Mouse (Mus musculus) erythroblast, embryonic 14.5 days (primary cell): Measurements from ENCODE around the gene Zfp981. TPM values are rescaled to one million over a fixed set of nuclear protein-coding genes. Genes with fewer than 3 reads are reported as not detected.
"Not testable (repeated sequence)": the region's sequence is repeated elsewhere in the genome, so short reads cannot be mapped to it uniquely, and the experiment has no call there.

ENCODE experiments used
- H3K27me3 ChIP-seq: 2 replicates; pipeline ENCODE4 v1.6.1; 2012; ENCODE audit warnings: inconsistent platforms; ENCODE audit not compliant: control insufficient read depth
- H3K36me3 ChIP-seq: 2 replicates; pipeline ENCODE4 v1.6.1; 2012; ENCODE audit warnings: mild to moderate bottlenecking, inconsistent platforms; ENCODE audit not compliant: control insufficient read depth
- H3K4me1 ChIP-seq: 2 replicates; pipeline ENCODE4 v1.6.1; 2012; ENCODE audit warnings: inconsistent platforms; ENCODE audit not compliant: control insufficient read depth
- H3K4me3 ChIP-seq: replicated peaks from 2 replicates; pipeline ENCODE3; 2012; ENCODE audit warnings: moderate library complexity, mild to moderate bottlenecking, inconsistent platforms
- H3K9me3 ChIP-seq: 2 replicates; pipeline ENCODE4 v1.6.1; 2012; ENCODE audit warnings: low read length, inconsistent platforms, mixed read lengths; ENCODE audit not compliant: control insufficient read depth
- GATA1 ChIP-seq: IDR thresholded peaks from 2 replicates; pipeline ENCODE4 v1.6.1; 2012; ENCODE audit warnings: low read length, inconsistent platforms, mixed read lengths
- TAL1 ChIP-seq: IDR thresholded peaks from 3 replicates; pipeline ENCODE4 v1.6.1; 2012; ENCODE audit warnings: low read length, inconsistent platforms, mixed read lengths
- polyA plus RNA-seq: library from polyadenylated mRNA; stranded (reverse); fragments of >175 nt; gene quantifications from 2 replicates; pipeline ENCODE4 v1.2.3, GENCODE M21; 2012

Gene Zfp981
- polyA plus RNA-seq, 1 experiment: not detected

DNA sequence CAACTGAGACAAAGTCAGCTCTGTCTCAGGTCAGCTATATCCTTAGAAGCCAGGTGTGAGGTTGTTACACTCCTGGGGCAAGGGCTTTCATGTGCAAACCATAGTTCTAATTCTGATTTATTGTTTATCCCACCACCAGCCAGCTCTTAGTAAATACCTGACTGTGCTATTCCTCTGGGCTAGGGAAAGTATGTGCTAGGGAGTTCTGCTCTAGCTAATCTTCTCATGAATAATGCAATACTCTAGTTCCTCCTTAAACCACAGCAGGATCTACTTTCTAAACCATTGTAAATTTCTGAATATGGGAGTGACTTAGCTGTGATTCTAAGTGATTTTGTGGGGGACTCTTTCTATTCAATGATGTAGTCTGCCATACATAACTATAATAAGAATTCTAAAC lies 9.4 kb upstream of the Zfp981 start:
- no peaks in the 10 kb centered on the region for H3K36me3 ChIP-seq
- H3K27me3 ChIP-seq: no peaks in the 10 kb centered on the region
- peaks cover 17% of the 10 kb centered on the region for H3K9me3 ChIP-seq
- no peak for TF ChIP-seq GATA1
- TF ChIP-seq TAL1: no peak
- H3K4me3 ChIP-seq: no peak overlapping the region
- H3K4me1 ChIP-seq: no peaks in the 10 kb centered on the region

GRCm38 (mm10) chr4:146492851-146493250 lies 9.0 kb upstream of the Zfp981 start:
- Histone ChIP-seq H3K4me3 (no peak overlapping the region), H3K9me3 (peaks cover 17% of the 10 kb centered on the region), H3K36me3 (no peaks in the 10 kb centered on the region), H3K27me3 (no peaks in the 10 kb centered on the region), H3K4me1 (no peaks in the 10 kb centered on the region)
- no peak for TF ChIP-seq TAL1
- TF ChIP-seq GATA1: no peak

DNA sequence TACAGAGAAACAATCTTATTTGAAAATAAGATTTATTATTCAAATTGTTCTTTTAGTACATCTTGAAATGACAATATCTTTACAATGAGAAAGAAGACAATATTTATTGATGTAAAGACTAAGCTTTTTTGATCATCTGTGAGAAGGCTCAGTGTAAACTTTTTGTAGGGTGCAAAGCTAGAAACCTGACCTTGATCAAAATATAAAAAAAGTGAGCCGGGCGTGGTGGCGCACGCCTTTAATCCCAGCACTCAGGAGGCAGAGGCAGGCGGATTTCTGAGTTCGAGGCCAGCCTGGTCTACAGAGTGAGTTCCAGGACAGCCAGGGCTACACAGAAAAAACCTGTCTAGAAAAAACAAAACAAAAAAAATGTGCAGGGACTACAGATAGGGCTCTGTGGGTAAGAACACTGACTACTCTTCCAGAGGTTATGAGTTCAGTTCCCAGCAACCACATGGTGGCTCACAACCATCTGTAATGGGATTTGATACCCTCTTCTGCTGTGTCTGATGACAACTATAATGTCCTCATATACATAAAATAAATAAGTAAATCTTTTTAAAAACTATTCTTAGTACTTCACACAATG lies 8.4 kb upstream of the Zfp981 start:
- H3K27me3 ChIP-seq, H3K4me3 ChIP-seq, H3K4me1 ChIP-seq, H3K36me3 ChIP-seq: not testable (repeated sequence)
- H3K9me3 ChIP-seq: peaks cover 17% of the 10 kb centered on the region

GRCm38 (mm10) chr4:146494980-146495379 lies 6.8 kb upstream of the Zfp981 start:
- H3K4me3 ChIP-seq: no peak overlapping the region
- H3K36me3 ChIP-seq: no peaks in the 10 kb centered on the region

DNA sequence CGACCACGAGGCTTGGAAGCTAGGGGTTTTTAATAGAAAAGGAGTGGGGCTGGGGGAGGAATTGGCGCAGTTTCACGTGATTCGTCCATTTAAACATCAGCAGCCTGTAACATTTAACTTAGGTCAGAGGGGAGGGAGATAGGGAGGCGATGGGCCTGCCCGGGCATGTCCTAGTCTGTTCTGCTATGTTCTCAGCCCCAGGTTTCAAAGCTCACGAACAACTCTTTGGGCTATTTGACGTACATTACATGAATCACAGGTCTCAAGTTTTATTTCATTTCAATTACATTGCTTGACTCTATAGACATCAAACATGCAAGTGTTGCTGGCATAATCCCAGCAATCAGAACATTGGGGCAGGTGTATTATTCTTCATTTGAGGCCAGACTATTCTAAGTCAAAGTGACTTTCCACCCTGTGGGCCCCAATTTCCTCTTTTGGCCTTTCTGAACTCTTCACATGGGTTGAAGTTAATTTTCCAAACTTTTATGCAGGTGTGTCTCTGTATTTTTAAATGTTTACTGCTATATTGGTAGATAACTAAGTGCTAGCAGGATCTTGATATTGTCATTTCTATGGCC lies 4.0 kb upstream of the Zfp981 start:
- H3K4me1 ChIP-seq, H3K36me3 ChIP-seq, H3K27me3 ChIP-seq, H3K4me3 ChIP-seq, H3K9me3 ChIP-seq: not testable (repeated sequence)

More at GRCm38 (mm10) chr4:146494980-146495379, 6.8 kb upstream of the Zfp981 start:
- H3K9me3 ChIP-seq: peaks cover 13% of the 10 kb centered on the region
- TF ChIP-seq TAL1 (no peak), GATA1 (no peak)
- no peaks in the 10 kb centered on the region for H3K27me3 ChIP-seq
- no peaks in the 10 kb centered on the region for H3K4me1 ChIP-seq

- H3K36me3 ChIP-seq, H3K9me3 ChIP-seq, H3K27me3 ChIP-seq, H3K4me1 ChIP-seq, H3K4me3 ChIP-seq: not testable (repeated sequence)
These were observed 7.2 kb downstream of the Zfp981 start for GRCm38 (mm10) chr4:146509029-146509428.

GRCm38 (mm10) chr4:146511871-146512270 lies 10.0 kb downstream of the Zfp981 start:
- H3K4me3 ChIP-seq, H3K36me3 ChIP-seq, H3K9me3 ChIP-seq, H3K4me1 ChIP-seq, H3K27me3 ChIP-seq: not testable (repeated sequence)

- no peak for TF ChIP-seq GATA1
- no peak for TF ChIP-seq TAL1
- H3K36me3 ChIP-seq: no peaks in the 10 kb centered on the region
- H3K4me3 ChIP-seq: no peak overlapping the region
- H3K27me3 ChIP-seq: no peaks in the 10 kb centered on the region
- no peaks in the 10 kb centered on the region for H3K4me1 ChIP-seq
- no peaks in the 10 kb centered on the region; the same call in 1 of the 2 replicates for H3K9me3 ChIP-seq
These were observed 14.6 kb downstream of the Zfp981 start for GRCm38 (mm10) chr4:146516474-146516873.

- not testable (repeated sequence) for H3K4me1 ChIP-seq, H3K4me3 ChIP-seq, H3K27me3 ChIP-seq, H3K9me3 ChIP-seq, H3K36me3 ChIP-seq
These were observed 15.3 kb downstream of the Zfp981 start for GRCm38 (mm10) chr4:146517150-146517549.

DNA sequence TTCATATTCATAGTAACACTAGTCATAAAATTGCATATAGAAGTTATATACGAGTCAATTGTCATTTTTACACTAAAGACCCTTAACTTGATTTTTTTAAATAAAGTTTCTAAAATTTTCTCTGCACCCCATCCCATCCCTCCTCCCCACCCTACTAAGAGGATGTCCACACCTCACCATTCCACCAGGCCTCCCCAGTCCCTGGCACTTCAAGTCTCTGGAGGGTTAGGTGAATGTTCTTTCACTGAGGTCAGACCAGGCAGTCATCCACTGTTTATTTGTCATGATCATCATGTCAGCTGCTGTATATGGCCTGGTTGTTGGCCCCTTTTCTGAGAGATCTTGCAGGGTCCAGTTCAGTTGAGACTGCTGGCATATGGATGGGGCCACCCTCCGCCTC lies 18.9 kb downstream of the Zfp981 start:
- Histone ChIP-seq H3K9me3 (peaks cover 4% of the 10 kb centered on the region; the same call in 1 of the 2 replicates), H3K27me3 (no peaks in the 10 kb centered on the region), H3K36me3 (no peaks in the 10 kb centered on the region), H3K4me1 (no peaks in the 10 kb centered on the region), H3K4me3 (no peak overlapping the region)
- TF ChIP-seq GATA1 (no peak), TAL1 (no peak)
